Mouse (Mus musculus) granulocyte monocyte progenitor cell, adult 5-6 weeks (primary cell): ENCODE measurements around the gene Tm7sf2. TPM values are rescaled to one million over a fixed set of nuclear protein-coding genes. Genes with fewer than 3 reads are reported as not detected.

Experiments used
- ATAC-seq: replicated peaks from 2 replicates; pipeline ENCODE4 v1.8.0; 2016; ENCODE audit warnings: mild to moderate bottlenecking, moderate TSS enrichment, inconsistent platforms; ENCODE audit not compliant: poor library complexity, severe bottlenecking
- total RNA-seq, 2 experiments: library from RNA; stranded (forward) in 1 of 2; stranded (reverse) in 1 of 2; fragments of 200-712, 200-1000 nt in 1 of 2; fragments of >200 nt in 1 of 2; fragmentation: Nextera tagmentation in 1 of 2; gene quantifications; 2 replicates each; pipeline ENCODE4 v1.2.3; 2014 to 2017

Tm7sf2 gene
- total RNA-seq, 2 experiments from 2014 or later, result 4.0 to 14.4 TPM

DNA sequence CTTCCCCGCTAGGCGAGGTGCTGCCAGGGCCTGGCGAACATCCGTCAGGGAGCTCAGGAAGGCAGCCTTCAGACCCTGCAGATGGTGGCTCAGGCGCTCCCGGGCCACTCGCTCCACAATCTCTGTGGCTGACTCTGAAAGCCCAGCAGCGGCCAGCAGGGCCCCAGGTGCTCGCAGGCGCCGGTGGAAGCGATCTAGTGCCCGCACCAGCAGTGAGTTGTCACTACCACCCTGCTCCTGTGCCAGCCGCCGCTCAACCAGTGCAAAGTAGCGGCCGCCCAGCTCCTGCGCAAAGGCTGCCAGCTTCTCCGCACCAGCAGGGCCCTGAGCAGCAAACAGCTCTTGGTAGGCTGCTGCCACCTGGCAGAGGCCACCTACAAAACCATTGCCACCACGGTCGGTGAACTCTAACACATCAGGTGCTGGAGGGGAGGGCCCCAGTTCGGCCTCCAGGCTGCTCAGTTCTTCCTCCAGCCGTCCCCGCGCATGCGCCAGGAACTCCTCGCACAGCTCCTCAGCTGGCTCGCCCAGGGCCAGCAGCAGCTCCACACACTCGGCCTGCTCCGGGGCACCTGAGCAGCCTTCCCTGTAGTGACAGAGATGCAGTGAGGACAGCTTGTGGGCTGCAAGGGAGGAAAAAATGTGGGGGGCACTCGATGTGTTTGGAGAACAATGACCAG lies 2.5 kb upstream of the Tm7sf2 start:
- no peak for ATAC-seq

DNA sequence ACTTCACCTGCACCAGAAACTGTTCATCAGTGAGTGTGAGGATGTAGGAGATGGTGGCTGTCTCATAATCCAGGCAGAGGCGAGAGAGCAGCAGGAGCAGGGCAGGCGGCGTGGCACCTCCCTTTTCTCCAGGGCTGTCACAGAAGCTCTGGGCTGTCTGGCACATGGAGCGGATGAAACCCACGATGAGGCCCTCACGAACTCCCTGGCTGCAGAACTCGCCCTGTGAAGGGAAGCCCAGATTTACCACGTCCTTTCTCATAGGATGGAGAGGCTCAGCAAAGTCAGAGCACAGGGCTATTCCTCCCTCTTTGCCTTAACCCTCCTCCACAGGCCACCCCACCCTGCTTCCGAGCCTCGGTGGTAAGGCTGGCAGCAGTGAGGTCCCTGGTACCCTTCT lies 1.7 kb upstream of the Tm7sf2 start:
- ATAC-seq, result no peak

DNA sequence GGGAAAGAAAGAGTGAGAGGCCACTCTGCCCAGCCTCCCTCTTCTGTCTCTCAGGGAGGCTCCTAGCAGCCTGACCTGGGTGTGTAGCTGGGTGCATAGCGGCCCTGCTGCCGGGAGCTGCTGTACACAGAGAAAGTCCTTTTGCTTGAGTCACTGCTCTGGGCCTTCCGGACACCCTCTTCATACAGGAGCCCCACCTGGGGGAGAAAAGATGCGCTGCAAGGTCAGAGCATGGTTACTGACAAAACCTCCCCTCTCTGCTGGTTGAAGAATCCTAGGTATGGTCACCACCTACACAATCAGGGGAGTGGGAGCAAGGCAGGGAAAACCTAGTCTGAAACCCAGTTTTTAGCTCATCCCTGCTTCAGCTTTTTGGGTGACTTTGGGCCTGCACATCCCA lies 778 bp upstream of the Tm7sf2 start:
- no peak for ATAC-seq

DNA sequence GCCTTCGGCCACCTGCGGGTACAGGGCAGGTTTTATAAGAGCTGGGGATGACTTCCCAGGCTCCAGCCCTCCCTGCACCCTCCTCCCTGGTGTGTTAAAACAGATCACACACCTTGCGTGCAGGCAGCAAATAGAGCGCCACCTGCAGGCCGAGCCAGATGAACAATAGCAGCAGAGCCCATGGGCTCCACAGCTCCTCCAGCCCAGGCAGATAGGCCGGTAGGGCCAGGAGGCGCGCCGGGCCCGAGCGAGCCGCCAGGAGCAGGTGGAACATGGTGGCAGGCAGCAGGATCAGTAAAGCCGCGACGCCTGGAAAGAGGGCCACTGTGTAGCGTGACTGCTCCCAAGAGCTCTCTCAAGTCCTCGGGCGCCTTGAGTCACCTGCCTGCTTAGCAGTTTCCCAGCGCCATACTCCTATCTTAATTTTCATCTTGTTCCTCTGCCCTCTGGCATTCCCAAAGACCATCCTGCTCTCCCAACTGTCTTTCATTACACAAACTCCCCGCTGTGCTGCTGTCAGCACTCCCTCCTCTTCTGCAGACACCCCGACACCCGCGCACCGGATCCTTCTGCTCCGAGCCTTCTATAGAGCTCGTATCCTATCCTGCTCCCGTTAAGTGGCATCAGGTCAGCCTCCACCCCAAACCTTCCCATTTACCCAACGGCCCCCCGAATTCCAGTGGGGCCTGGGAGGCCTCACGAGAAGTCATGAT lies 1.0 kb downstream of the Tm7sf2 start:
- peak; percentile 67 for ATAC-seq

DNA sequence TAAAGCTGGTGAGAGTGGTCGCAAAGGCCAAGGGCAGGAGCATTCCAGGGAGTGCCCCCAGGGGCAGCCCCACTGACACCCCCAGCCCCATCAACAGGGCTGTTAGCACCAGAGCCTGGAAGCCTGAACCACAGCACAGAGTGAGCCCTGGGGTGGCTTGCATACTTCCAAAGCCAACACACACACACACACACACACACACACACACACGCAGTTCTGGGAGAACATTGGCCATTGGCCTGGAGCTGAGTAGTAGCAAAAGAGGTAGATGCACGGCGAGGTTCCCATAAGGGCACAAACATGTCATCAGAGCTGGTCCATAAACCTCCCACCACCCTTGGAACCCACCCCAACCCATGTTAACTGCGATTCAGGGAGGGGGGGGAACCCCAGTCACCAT lies 1.6 kb downstream of the Tm7sf2 start:
- no peak for ATAC-seq

DNA sequence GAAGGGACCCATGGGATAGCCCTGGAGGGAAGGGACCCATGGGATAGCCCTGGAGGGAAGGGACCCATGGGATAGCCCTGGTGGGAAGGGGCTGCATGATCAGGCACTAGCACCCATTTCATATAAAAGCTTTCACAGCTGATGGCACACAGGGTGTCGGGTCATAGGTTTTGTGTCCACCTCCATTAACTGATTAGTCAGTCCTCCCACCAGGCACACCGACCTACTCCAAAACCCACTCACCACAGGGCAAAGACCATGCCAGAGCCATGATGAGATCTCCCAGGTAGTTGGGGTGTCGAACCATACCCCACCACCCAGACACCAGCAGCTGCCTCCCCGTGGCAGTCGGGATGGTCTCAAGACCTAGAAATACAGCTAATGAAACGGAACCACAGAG lies 5.1 kb downstream of the Tm7sf2 start:
- ATAC-seq, result no peak

DNA sequence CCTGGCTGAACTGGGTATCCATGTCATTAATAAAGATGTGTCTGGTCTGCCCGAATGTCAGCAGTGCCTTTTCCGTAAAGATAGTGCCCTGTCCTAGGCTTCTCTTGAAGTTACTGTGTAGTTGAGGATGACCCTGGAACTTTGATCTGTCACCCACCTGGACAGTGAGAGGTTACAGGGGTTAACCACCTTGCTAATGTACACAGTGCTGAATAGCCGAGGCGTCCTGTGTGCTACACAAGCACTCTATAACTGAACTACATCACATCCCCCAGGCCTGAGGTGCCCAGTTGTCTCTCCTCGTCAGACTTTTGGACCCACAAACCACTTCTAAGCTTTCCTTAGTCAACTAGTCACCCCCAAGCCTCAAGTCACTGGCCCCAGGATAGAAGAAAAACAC lies 5.8 kb downstream of the Tm7sf2 start:
- no peak for ATAC-seq

DNA sequence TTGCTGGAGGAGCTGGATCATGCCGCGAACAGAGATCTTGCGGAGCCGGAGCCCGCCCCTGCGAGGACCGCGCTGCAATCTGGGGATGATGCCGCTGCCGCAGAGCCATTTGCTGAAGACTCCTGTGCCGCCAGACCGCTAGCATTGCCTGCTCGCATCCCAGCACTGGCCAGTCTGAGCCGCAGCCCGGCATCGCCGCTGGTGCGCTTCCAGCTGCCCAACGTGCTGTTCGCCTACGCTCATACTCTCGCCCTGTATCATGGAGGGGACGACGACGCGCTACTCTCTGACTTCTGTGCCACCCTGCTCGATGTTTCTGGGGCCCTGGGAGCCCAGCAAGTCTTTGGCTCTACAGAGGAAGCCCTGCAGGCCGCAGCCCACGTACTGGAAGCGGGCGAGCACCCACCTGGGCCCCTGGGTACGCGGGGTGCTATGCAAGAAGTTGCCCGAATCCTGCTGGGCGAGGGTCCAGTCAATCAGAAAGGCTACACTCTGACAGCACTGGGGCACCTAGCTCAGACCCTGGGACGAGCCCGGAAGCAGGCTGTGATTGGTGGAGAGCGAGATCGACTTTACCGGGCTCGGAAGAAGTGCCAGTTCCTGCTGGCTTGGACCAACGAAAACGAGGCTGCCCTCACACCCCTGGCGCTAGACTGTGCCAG lies 6.4 kb downstream of the Tm7sf2 start:
- peak; percentile 50 for ATAC-seq

DNA sequence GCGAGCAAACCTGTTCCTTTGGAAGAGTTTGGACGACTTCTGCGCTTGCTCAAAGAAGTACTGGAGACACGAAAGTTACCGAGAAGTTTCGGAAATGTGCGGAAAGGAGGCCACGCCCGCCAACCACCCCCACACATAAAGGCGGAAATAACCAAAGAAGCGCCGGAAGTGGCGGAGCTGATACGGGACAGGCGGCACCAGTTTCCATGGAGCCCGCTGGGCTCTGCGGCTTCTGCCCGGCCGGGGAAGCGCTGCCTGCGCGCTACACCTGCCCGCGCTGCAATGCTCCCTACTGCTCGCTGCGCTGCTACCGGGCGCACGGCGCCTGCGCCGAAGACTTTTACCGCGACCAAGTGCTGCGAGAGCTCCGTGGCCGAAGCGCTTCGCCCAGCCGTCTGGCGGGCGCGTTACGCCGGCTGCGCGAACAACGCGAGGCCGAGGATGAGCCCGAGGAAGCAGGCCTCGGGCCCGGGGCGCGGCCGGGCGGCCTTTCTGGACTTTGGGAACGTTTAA lies 7.1 kb downstream of the Tm7sf2 start, which contains the start of gene Znhit2:
Znhit2 (plus strand) TSS at position 172 of the 513 bp plus-strand sequence.
- ATAC-seq, result peak; percentile 62

DNA sequence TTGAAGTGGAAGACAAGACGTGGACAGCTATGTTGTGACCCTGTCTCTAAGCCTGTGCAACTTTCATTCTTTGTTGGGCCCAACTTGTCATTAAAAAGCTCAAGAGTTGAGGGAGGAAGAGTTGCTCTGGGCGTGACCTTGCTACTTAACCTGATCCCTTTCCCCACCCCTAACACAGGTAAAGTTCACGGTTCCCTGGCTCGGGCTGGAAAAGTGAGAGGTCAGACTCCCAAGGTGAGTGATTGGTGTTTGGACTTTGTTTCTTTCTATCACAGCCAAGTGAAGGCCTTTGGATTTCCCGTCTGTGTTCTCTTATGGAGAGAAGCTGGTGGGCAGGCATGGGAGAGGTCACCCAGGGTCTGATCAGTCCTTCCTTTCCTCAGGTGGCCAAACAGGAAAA lies 9.2 kb downstream of the Tm7sf2 start:
- no peak for ATAC-seq

DNA sequence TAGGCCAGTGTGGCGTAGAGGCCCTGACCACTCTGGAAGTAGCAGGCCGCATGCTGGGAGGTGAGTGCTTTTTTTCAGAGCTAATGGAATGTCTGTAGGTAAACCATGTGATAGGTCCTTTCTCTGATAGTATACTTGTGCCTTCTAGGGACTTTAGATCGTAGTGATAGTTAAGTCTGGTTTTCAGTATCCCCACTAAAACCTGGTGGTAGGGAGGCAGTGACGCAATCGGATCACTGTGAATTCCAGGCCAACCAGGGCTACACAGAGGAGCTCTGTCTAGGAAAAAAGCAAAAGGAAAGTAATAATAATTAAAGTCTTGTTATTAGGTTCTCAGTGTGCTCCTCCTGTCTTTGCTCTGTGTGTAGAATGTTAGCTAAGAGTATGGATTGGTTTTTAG lies 9.7 kb downstream of the Tm7sf2 start:
- ATAC-seq, result no peak

DNA sequence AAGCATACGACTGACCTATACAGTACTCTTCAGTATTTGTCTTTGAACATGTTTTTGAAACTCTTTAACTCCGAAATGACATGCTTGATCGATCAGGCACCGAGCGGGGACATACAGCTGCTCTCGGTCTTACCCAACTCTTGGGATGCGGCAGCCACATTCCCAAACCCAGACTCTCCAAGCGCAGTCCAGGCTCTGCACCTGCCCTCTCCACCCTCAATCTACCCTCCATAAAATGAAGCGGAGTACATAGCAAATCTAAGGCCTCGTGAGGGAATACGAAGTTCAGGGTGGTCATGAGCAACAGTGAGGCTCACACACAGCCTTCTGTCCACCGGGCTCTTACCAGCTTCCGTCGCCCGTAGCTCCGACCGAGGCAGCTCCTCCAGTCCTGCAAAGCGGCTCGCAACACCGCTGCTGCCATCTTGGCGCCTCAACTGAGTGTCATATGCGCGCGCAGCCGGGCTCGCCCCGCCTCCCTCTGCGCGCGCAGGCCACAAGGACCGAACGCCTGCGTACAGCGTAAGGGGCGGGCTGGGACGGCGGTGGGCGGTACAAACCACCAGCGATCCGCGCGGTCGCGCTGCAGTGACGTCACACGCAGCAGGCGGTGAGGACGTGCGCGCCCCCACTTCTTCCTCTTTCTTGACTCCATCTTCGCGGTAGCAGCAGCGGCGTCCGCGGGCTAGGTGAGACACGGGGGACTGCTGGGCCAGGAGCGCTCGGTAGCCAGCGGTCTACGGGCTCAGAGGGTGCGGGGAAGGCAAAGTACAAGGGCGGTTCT lies 10.7 kb downstream of the Tm7sf2 start, which contains the start of the genes Mrpl49 and Fau:
Mrpl49 (minus strand) TSS at position 473 of the 784 bp plus-strand sequence.
Fau (plus strand) TSS at position 532 of the 784 bp plus-strand sequence.
- ATAC-seq, result peak; percentile 76

DNA sequence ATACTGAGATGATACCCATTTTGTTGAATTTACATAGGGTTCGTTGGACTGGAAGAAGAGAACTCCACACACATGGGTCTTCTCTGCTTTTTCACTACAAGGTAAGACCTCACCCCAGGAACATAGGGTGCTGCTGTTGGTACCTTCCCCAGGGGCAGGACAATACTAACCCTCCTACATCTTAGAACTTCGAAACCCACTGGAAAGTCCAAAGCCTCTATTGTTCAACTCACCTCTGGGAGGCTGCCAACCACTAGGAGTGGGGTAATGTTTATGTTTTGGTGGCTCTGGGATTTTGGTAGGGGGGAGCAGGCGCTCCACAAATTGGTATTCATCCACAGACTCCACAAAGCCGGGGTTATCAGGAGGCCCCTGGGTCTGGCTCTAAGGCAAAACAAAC lies 11.5 kb downstream of the Tm7sf2 start:
- no peak for ATAC-seq

DNA sequence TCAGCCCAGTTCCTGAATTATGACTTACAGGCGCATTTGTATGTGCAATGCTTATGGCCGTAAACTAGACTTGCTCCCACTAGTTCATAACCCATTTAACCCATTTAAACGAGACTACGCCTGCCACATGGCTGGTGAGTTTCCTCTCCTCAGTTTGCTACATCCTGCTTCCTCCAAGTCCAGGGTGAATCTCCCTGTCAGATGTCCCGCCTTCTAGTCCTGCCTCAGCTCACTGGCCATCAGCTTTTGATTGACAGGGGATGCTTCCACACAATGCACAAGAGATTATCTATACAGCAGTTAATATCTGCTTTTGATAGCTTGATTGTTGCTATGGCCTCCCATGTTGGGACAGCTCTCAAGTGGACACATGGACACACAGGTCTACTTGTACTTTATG lies 13.9 kb downstream of the Tm7sf2 start:
- no peak for ATAC-seq

DNA sequence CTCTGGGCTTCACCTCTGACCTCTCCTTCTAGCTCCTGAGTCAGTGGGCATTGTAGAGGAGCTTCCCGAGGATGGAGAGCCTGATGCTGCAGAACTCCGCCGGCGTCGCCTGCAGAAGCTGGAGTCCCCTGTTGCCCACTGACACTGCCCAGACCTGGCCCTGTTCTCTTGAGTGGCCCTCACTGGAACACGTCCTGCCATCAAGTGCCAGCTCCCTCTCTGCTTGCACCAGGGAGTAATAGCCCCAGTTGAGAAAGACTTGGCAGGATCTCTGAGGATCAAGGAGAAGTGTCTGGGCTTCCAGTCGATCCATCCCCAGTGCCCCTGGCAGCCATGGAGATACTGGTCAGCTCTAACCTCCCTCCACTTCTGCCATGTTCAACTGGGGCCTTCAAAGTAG lies 15.7 kb downstream of the Tm7sf2 start:
- ATAC-seq, result no peak

DNA sequence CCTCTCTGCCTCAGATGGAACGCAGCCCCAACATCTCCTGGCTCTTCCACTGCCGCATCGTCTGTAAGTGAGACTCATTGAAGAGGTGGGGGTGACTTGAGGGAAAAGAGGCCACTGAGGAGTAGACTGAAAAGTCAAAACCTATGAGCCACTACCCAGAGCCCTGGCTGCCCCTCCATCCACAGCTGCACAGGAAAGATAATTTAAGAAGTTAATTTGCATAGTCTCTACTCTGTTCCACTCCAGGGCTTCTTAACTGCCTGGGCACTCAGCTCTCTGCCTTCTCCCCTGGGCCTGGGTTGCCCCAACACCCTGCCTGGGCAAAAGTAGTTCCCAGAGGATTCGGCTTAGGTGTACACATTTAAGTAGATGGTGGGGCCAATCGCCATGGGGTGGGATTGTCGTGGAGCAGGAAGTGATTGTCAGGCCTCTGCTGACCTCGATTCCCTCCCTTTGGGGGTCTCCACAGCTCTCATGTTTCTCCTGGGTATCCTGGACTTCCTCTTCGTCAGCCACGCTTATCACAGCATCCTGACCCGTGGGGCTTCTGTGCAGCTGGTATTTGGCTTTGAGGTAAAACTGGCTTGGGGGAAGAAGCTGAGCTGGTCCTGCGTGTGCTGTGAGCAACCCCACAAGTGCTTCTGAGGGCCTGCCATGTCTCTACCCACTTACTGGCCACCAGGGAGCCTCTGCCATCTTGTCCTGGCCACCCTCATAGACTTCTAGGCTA lies 19.3 kb downstream of the Tm7sf2 start:
- ATAC-seq, result no peak

DNA sequence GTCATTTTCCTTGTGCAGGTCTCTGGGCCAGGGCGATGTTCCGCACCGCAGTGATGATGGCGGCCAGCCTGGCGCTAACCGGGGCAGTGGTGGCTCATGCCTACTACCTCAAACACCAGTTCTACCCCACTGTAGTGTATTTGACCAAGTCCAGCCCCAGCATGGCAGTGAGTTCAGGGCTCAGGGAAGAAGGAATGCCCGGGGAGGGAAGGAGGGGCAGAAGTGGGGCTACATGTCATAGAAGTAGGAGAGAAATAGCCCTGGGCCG lies 20.3 kb downstream of the Tm7sf2 start:
- ATAC-seq, result no peak

DNA sequence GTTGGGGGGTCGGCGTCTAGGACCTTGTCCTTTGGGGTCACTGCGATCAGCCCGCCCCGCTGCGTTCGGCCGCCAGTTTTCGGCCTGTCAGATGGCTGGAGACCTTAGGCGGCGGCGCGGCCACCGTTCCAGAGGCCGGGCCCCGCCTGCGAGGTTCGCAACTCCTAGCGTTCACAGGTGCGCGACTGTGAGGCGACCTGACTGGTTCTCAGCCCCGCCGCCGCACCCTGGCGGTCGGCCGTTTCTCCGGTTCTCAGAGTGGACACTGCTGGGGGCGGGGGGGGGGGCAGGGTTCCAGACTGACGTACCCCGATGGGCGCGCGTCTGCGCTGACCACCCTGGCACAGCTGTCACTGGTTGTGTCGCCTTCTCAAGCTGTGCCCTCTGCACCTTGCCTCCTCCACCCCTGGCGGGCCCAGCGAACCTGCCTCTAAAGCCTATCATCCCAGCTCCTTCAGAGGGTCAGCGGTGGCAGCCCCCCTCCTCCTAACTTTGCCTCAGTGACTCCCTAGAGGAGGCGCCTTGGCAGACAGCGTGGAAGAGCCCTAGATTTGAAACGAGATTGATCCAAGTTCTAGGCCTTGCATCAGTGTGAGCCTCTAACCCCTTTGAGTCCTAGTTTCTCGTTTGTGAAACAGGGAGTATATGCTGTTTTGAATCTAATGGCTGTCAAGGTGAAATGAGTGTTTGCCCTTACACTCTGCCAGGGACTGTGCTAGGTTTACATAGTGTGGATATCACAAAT lies 20.8 kb downstream of the Tm7sf2 start:
- ATAC-seq, result no peak
